Mouse (Mus musculus) hindbrain, embryonic 16.5 days (tissue): ENCODE results near the gene Tk1. TPM values are rescaled to one million over a fixed set of nuclear protein-coding genes. Genes with fewer than 3 reads are reported as not detected.
A peak's percentile ranks its signal among the peaks of the same experiment; 100 is the strongest.

Source experiments
- ATAC-seq: fragments of 200-750 bp; cut with Nextera tagmentation; 2 replicates; pipeline ENCODE4 v1.8.0; 2017; ENCODE audit warnings: moderate TSS enrichment, moderate library complexity
- H3K27ac ChIP-seq: fragments of 300-500 bp; sonication (generic); 2 replicates; pipeline ENCODE4 v1.5.1; 2014; ENCODE audit warnings: low read depth, mild to moderate bottlenecking, control low read depth, low read length, moderate library complexity
- H3K27me3 ChIP-seq: fragments of 300-500 bp; sonication (generic); replicated peaks from 2 replicates; pipeline ENCODE4 v1.6.1; 2014; ENCODE audit warnings: low read length; ENCODE audit not compliant: control insufficient read depth, insufficient read depth
- H3K36me3 ChIP-seq: fragments of 300-500 bp; sonication (generic); 2 replicates; pipeline ENCODE4 v1.6.1; 2014; ENCODE audit warnings: mild to moderate bottlenecking, low read length, moderate library complexity, mixed read lengths; ENCODE audit not compliant: control insufficient read depth, insufficient read depth
- H3K4me1 ChIP-seq: fragments of 300-500 bp; sonication (generic); 2 replicates; pipeline ENCODE4 v1.6.1; 2014; ENCODE audit warnings: low read depth, low read length; ENCODE audit not compliant: control insufficient read depth, insufficient read depth
- H3K4me2 ChIP-seq: fragments of 300-500 bp; sonication (generic); 2 replicates; pipeline ENCODE4 v1.6.1; 2014; ENCODE audit warnings: mild to moderate bottlenecking, low read length, control low read depth, moderate library complexity
- H3K4me3 ChIP-seq: fragments of 300-500 bp; sonication (generic); 2 replicates; pipeline ENCODE4 v1.5.1; 2014; ENCODE audit warnings: mild to moderate bottlenecking, low read length, control low read depth, moderate library complexity
- H3K9ac ChIP-seq: fragments of 300-500 bp; sonication (generic); 2 replicates; pipeline ENCODE4 v1.6.1; 2014; ENCODE audit warnings: low read depth, mild to moderate bottlenecking, control low read depth, low read length, moderate library complexity
- H3K9me3 ChIP-seq: fragments of 300-500 bp; sonication (generic); 2 replicates; pipeline ENCODE4 v1.6.1; 2014; ENCODE audit warnings: mild to moderate bottlenecking, low read length, moderate library complexity; ENCODE audit not compliant: control insufficient read depth
- WGBS: fragments of 180-500 bp; shearing (Covaris S2); extraction: QIAGEN DNeasy Blood & Tissue Kit; methylation state at CpG from one replicate; pipeline ENCODE4 v1.1.7; 2014; 5-methylcytosine and 5-hydroxymethylcytosine counted together
- polyA plus RNA-seq: library from polyadenylated mRNA; unstranded; fragments of >200 nt; fragmentation: Nextera tagmentation; extraction: Ambion mirVana; gene quantifications from 2 replicates; pipeline ENCODE4 v1.2.1, GENCODE M21; 2015

Tk1 gene
- polyA plus RNA-seq, 1 experiment from 2014 or later, result 19.6 TPM

DNA sequence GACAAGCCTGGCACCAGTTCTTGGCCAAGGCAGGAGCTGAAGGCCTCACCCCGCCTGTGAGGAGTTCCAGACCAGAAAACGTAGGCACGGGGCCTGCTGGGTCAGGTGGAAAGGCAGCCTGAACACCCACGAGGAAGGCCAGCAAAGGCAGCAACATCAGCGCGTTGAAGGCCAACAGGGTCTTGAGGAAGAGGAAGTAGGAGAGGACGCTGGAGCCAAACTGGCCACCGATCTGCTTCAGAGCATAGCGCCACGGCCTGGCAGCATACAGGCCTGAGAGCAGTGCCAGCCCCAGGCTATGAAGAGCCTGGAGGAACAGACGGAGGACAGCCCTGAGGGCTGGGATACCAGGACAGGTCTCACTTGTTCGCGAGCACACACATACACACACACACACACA, 50.4 kb downstream of the Tk1 start:
- no peak for ATAC-seq
- 93% methylated on average over 13 of the region's 13 CpGs for whole genome bisulfite sequencing
- Histone ChIP-seq H3K27me3 (peaks cover 4% of the 10 kb centered on the region), H3K9me3 (no peaks in the 10 kb centered on the region), H3K27ac (no peak overlapping the region), H3K9ac (no peak overlapping the region), H3K4me1 (peaks cover 15% of the 10 kb centered on the region), H3K4me3 (no peak overlapping the region), H3K4me2 (no peak overlapping the region), H3K36me3 (no peaks in the 10 kb centered on the region)

- no peaks in the 10 kb centered on the region for H3K9me3 ChIP-seq
- no peak for ATAC-seq
- H3K4me3 ChIP-seq, result no peak overlapping the region
- no peaks in the 10 kb centered on the region for H3K36me3 ChIP-seq
- H3K4me1 ChIP-seq, result peaks cover 14% of the 10 kb centered on the region
- 91% methylated on average over 10 of the region's 10 CpGs for WGBS
- H3K27me3 ChIP-seq, result no peaks in the 10 kb centered on the region
- no peak overlapping the region for H3K9ac ChIP-seq
- no peak overlapping the region for H3K27ac ChIP-seq
- no peak overlapping the region for H3K4me2 ChIP-seq
These were observed 51.0 kb downstream of the Tk1 start for GRCm38 (mm10) chr11:117774925-117775324.

- Histone ChIP-seq H3K4me1 (peaks cover 7% of the 10 kb centered on the region; the same call in 1 of the 2 replicates), H3K4me2 (no peak overlapping the region), H3K36me3 (no peaks in the 10 kb centered on the region), H3K27me3 (no peaks in the 10 kb centered on the region), H3K9ac (no peak overlapping the region), H3K9me3 (no peaks in the 10 kb centered on the region), H3K4me3 (no peak overlapping the region), H3K27ac (no peak overlapping the region)
- ATAC-seq, result no peak
- 96% methylated on average over 7 of the region's 7 CpGs for WGBS
These were observed 53.5 kb downstream of the Tk1 start for GRCm38 (mm10) chr11:117772352-117772751.

DNA sequence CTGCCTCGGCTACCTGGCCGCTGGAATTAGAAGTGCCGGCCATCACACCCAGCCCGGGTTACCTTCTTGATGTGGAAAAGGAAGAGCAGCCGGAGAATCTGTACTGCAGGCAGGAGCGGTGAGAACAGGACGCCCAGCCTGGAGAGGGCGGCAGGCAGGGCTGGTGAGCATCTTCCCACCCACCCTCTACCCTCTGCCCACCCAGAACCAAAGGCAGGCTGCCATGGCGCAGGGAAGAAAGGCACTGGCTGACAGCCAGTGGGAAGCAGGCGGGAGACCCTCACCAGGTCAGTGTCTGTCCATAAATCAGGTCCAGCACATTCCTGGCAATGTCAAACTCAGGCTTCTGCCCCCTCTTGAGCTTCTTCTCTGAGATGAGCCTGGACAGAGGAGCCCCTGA, 55.5 kb downstream of the Tk1 start:
- Histone ChIP-seq H3K4me1 (peaks cover 7% of the 10 kb centered on the region; the same call in 1 of the 2 replicates), H3K9ac (no peak overlapping the region), H3K27me3 (no peaks in the 10 kb centered on the region), H3K36me3 (no peaks in the 10 kb centered on the region; the same call in 1 of the 2 replicates), H3K9me3 (no peaks in the 10 kb centered on the region), H3K27ac (no peak overlapping the region; the same call in 1 of the 2 replicates), H3K4me3 (no peak overlapping the region), H3K4me2 (no peak overlapping the region)
- 67% methylated on average over 10 of the region's 10 CpGs for WGBS
- 0 out of 2 replicates have a peak, but pooled peaks have one; percentile 44 for ATAC-seq

- peaks cover 7% of the 10 kb centered on the region; the same call in 1 of the 2 replicates for H3K4me1 ChIP-seq
- 0 out of 2 replicates have a peak, but pooled peaks have one; percentile 17 for ATAC-seq
- H3K4me2 ChIP-seq, result no peak overlapping the region
- H3K36me3 ChIP-seq, result peaks cover 3% of the 10 kb centered on the region
- no peak overlapping the region for H3K4me3 ChIP-seq
- no peaks in the 10 kb centered on the region for H3K27me3 ChIP-seq
- H3K9me3 ChIP-seq, result no peaks in the 10 kb centered on the region
- no peak overlapping the region for H3K27ac ChIP-seq
- WGBS, result 56% methylated on average over 7 of the region's 7 CpGs
- H3K9ac ChIP-seq, result no peak overlapping the region
These were observed 56.2 kb downstream of the Tk1 start for GRCm38 (mm10) chr11:117769683-117770047.

- WGBS, result 73% methylated on average over 20 of the region's 20 CpGs
- H3K27ac ChIP-seq, result no peak overlapping the region
- ATAC-seq, result 0 out of 2 replicates have a peak, but pooled peaks have one; percentile 37
These were observed 56.9 kb downstream of the Tk1 start for GRCm38 (mm10) chr11:117768725-117769682.

GRCm38 (mm10) chr11:117766275-117766674, 59.6 kb downstream of the Tk1 start:
- H3K27me3 ChIP-seq, result no peaks in the 10 kb centered on the region
- H3K9ac ChIP-seq, result no peak overlapping the region
- ATAC-seq, result no peak
- no peak overlapping the region for H3K27ac ChIP-seq
- no peaks in the 10 kb centered on the region for H3K9me3 ChIP-seq
- no peak overlapping the region for H3K4me3 ChIP-seq
- WGBS, result 85% methylated on average over 3 of the region's 3 CpGs
- peaks cover 19% of the 10 kb centered on the region for H3K36me3 ChIP-seq
- no peak overlapping the region for H3K4me2 ChIP-seq
- H3K4me1 ChIP-seq, result peaks cover 7% of the 10 kb centered on the region; the same call in 1 of the 2 replicates

More at GRCm38 (mm10) chr11:117768725-117769682, 56.9 kb downstream of the Tk1 start:
- Histone ChIP-seq H3K4me2 (no peak overlapping the region), H3K27me3 (no peaks in the 10 kb centered on the region), H3K4me1 (peaks cover 7% of the 10 kb centered on the region; the same call in 1 of the 2 replicates), H3K9ac (no peak overlapping the region), H3K9me3 (no peaks in the 10 kb centered on the region), H3K4me3 (no peak overlapping the region), H3K36me3 (peaks cover 10% of the 10 kb centered on the region)

Other genes with a start within 250 kb of the Tk1 start
- gene Tnrc6c, start 171.8 kb downstream of the Tk1 start, polyA plus RNA-seq, result 18.9 and 21.4 TPM in 2 replicates
- gene Tmc8, start 44.0 kb downstream of the Tk1 start, polyA plus RNA-seq, result 0.76 and 1.0 TPM in 2 replicates
- 6.4 and 6.6 TPM in 2 replicates for gene Tmc6, start 43.9 kb downstream of the Tk1 start, polyA plus RNA-seq
- not detected in 2 replicates for gene 6030468B19Rik, start 28.4 kb downstream of the Tk1 start, polyA plus RNA-seq
- gene Gm20708, start 16.4 kb downstream of the Tk1 start, polyA plus RNA-seq, result 1.1 and 1.8 TPM in 2 replicates
- gene Syngr2, start 16.4 kb downstream of the Tk1 start, polyA plus RNA-seq, result 17.4 and 20.9 TPM in 2 replicates
- 7.0 and 8.5 TPM in 2 replicates for gene Afmid, start 168 bp downstream of the Tk1 start, polyA plus RNA-seq
- gene Birc5, start 23.2 kb upstream of the Tk1 start, polyA plus RNA-seq, result 37.9 and 42.9 TPM in 2 replicates
- gene Tmem235, start 34.7 kb upstream of the Tk1 start, polyA plus RNA-seq, result 0.08 TPM in 1 of 2 replicates, not detected in the other
- gene Tha1, start 47.4 kb upstream of the Tk1 start, polyA plus RNA-seq, result 4.5 and 5.5 TPM in 2 replicates
- gene Socs3, start 144.0 kb upstream of the Tk1 start, polyA plus RNA-seq, result 7.5 and 8.9 TPM in 2 replicates
- 67.3 and 68.4 TPM in 2 replicates for gene Pgs1, start 160.2 kb upstream of the Tk1 start, polyA plus RNA-seq